Mouse (Mus musculus) forebrain, embryonic 12.5 days (tissue): Measurements from ENCODE around the gene Lmna. TPM values are rescaled to one million over a fixed set of nuclear protein-coding genes. Genes with fewer than 3 reads are reported as not detected.
A peak's percentile ranks its signal among the peaks of the same experiment; 100 is the strongest.

Experiments used
- ATAC-seq: fragments of 200-750 bp; cut with Nextera tagmentation; 2 replicates; pipeline ENCODE4 v1.8.0; 2017; ENCODE audit warnings: moderate TSS enrichment; ENCODE audit not compliant: low FRiP score
- H3K27ac ChIP-seq: fragments of 300-500 bp; sonication (generic); 2 replicates; pipeline ENCODE4 v1.5.1; 2016; ENCODE audit warnings: mild to moderate bottlenecking
- H3K27me3 ChIP-seq: fragments of 300-500 bp; sonication (generic); 2 replicates; pipeline ENCODE4 v1.6.1; 2016; ENCODE audit warnings: mild to moderate bottlenecking
- H3K36me3 ChIP-seq: fragments of 300-500 bp; sonication (generic); replicated peaks from 2 replicates; pipeline ENCODE4 v1.6.1; 2016; ENCODE audit warnings: mild to moderate bottlenecking
- H3K4me1 ChIP-seq: fragments of 300-500 bp; sonication (generic); 2 replicates; pipeline ENCODE4 v1.6.1; 2016
- H3K4me2 ChIP-seq: fragments of 300-500 bp; sonication (generic); 2 replicates; pipeline ENCODE4 v1.6.1; 2016; ENCODE audit warnings: mild to moderate bottlenecking, moderate library complexity
- H3K4me3 ChIP-seq: fragments of 300-500 bp; sonication (generic); replicated peaks from 2 replicates; pipeline ENCODE4 v1.5.1; 2016; ENCODE audit warnings: mild to moderate bottlenecking
- H3K9ac ChIP-seq: fragments of 300-500 bp; sonication (generic); 2 replicates; pipeline ENCODE4 v1.6.1; 2016; ENCODE audit warnings: mild to moderate bottlenecking
- H3K9me3 ChIP-seq: fragments of 300-500 bp; sonication (generic); 2 replicates; pipeline ENCODE4 v1.6.1; 2016
- WGBS: fragments of 180-500 bp; shearing (Covaris S2); methylation state at CpG from one replicate; pipeline ENCODE4 v1.1.7; 2016; 5-methylcytosine and 5-hydroxymethylcytosine counted together
- polyA plus RNA-seq: library from polyadenylated mRNA; unstranded; fragments of >200 nt; fragmentation: Nextera tagmentation; extraction: Ambion mirVana; gene quantifications from 2 replicates; pipeline ENCODE4 v1.2.1, GENCODE M21; 2016

Lmna gene
- polyA plus RNA-seq, 1 experiment from 2014 or later: 25.8 TPM

- no peaks in the 10 kb centered on the region for H3K9me3 ChIP-seq
- peaks cover 29% of the 10 kb centered on the region for H3K4me1 ChIP-seq
- H3K27ac ChIP-seq: no peak overlapping the region
- H3K36me3 ChIP-seq: 0 out of 2 replicates have a peak, but pooled peaks cover 6% of the 10 kb centered on the region
- ATAC-seq: no peak
- H3K27me3 ChIP-seq: peaks cover 12% of the 10 kb centered on the region; the same call in 1 of the 2 replicates
- H3K4me2 ChIP-seq: no peak overlapping the region
- H3K9ac ChIP-seq: no peak overlapping the region
- no peak overlapping the region for H3K4me3 ChIP-seq
- 62% methylated on average over 9 of the region's 9 CpGs for WGBS
Measured at GRCm38 (mm10) chr3:88454762-88455587, 54.8 kb downstream of the Lmna start.

DNA sequence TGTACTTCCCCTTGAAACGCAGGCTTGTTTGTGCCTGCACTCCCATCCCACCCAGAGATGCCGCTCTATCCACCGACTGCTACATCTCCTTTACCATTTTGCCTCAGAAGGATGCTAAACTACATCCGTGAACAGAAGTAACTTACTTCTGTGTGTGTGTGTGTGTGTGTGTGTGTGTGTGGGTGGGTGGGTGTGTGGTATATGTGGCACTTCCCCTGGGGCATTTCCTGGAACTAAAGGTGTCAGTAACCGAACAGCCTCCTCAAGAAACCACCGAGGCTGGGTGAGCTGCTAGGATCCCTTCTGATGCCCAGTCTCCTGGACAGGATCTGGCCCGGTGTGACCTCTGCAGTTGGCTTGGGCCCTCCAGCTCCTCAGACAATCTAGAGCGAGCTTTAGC lies 55.8 kb downstream of the Lmna start:
- Histone ChIP-seq H3K4me1 (peaks cover 36% of the 10 kb centered on the region), H3K27me3 (peaks cover 10% of the 10 kb centered on the region; the same call in 1 of the 2 replicates), H3K4me2 (no peak overlapping the region), H3K4me3 (no peak overlapping the region), H3K36me3 (0 out of 2 replicates have a peak, but pooled peaks cover 6% of the 10 kb centered on the region), H3K27ac (no peak overlapping the region), H3K9me3 (no peaks in the 10 kb centered on the region), H3K9ac (no peak overlapping the region)
- WGBS: 83% methylated on average over 8 of the region's 8 CpGs
- ATAC-seq: no peak

DNA sequence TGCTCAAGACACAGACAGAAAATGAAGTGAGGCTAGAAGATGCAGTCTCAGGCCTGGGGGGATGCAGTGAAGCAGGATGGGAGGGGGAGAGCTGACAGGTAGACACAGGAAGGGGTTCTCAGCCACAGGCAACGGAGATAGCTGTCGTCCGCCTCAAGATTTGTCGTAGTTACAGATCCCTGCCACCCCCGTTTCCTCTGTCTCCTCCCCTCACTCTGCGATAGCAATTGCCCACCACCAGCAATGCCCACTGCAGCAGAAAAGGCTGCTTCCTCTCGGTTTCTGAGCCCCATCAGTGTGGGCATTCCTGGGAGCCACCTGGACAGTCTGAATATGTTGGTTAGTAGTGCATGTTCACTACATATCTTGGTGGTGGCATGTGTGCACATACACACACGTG lies 56.4 kb downstream of the Lmna start:
- Histone ChIP-seq H3K4me3 (no peak overlapping the region), H3K4me2 (no peak overlapping the region), H3K9ac (no peak overlapping the region), H3K9me3 (no peaks in the 10 kb centered on the region), H3K27ac (no peak overlapping the region), H3K27me3 (peaks cover 10% of the 10 kb centered on the region; the same call in 1 of the 2 replicates), H3K36me3 (peaks cover 6% of the 10 kb centered on the region; the same call in 1 of the 2 replicates), H3K4me1 (peaks cover 33% of the 10 kb centered on the region)
- 69% methylated on average over 8 of the region's 8 CpGs for WGBS
- no peak for ATAC-seq

GRCm38 (mm10) chr3:88452716-88453115 lies 57.0 kb downstream of the Lmna start:
- no peak overlapping the region for H3K27ac ChIP-seq
- H3K36me3 ChIP-seq: peaks cover 13% of the 10 kb centered on the region
- no peak overlapping the region for H3K9ac ChIP-seq
- no peak for ATAC-seq
- no peak overlapping the region for H3K4me2 ChIP-seq
- WGBS: 79% methylated on average over 6 of the region's 6 CpGs
- H3K4me1 ChIP-seq: peaks cover 28% of the 10 kb centered on the region
- peaks cover 10% of the 10 kb centered on the region; the same call in 1 of the 2 replicates for H3K27me3 ChIP-seq
- H3K4me3 ChIP-seq: no peak overlapping the region
- H3K9me3 ChIP-seq: no peaks in the 10 kb centered on the region

GRCm38 (mm10) chr3:88452246-88452645 lies 57.5 kb downstream of the Lmna start:
- ATAC-seq: no peak
- 82% methylated on average over 5 of the region's 5 CpGs for WGBS
- Histone ChIP-seq H3K4me3 (no peak overlapping the region), H3K4me2 (no peak overlapping the region), H3K9ac (no peak overlapping the region), H3K27me3 (peaks cover 10% of the 10 kb centered on the region; the same call in 1 of the 2 replicates), H3K27ac (no peak overlapping the region), H3K36me3 (peaks cover 14% of the 10 kb centered on the region), H3K9me3 (no peaks in the 10 kb centered on the region), H3K4me1 (peaks cover 24% of the 10 kb centered on the region)

GRCm38 (mm10) chr3:88450379-88451131 lies 59.2 kb downstream of the Lmna start:
- Histone ChIP-seq H3K27me3 (peaks cover 9% of the 10 kb centered on the region; the same call in 1 of the 2 replicates), H3K27ac (no peak overlapping the region), H3K9ac (no peak overlapping the region), H3K9me3 (no peaks in the 10 kb centered on the region), H3K4me3 (no peak overlapping the region), H3K4me2 (no peak overlapping the region), H3K4me1 (peaks cover 18% of the 10 kb centered on the region), H3K36me3 (peaks cover 14% of the 10 kb centered on the region)
- WGBS: 78% methylated on average over 12 of the region's 12 CpGs
- no peak for ATAC-seq

- H3K36me3 ChIP-seq: peaks cover 14% of the 10 kb centered on the region
- ATAC-seq: peak; percentile 69
Measured at GRCm38 (mm10) chr3:88449395-88450023, 60.2 kb downstream of the Lmna start.

DNA sequence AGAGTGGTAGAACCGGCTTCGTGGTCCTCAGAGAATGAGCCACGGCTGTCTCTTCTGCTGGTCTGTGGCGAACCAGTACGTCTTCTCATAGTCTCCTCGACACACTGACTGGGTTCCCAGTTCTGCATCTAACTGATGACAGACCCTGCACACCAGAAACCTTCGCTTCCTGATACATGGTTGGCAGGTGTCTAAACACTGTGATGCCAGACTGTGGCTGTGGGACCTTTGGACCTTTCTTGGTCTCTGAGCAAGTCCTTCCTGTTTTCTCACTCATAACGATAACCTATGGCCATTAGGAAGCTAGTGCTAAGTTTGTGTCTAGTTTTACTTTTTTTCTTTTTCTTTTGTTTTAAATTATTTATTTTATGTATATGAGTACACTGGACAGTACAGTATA lies 61.3 kb downstream of the Lmna start:
- Histone ChIP-seq H3K27me3 (0 out of 2 replicates have a peak, but pooled peaks cover 3% of the 10 kb centered on the region), H3K27ac (no peak overlapping the region), H3K4me1 (peaks cover 21% of the 10 kb centered on the region), H3K4me2 (no peak overlapping the region), H3K36me3 (peaks cover 14% of the 10 kb centered on the region), H3K9me3 (no peaks in the 10 kb centered on the region), H3K4me3 (no peak overlapping the region), H3K9ac (no peak overlapping the region)
- no peak for ATAC-seq
- WGBS: 95% methylated on average over 8 of the region's 8 CpGs

More at GRCm38 (mm10) chr3:88449395-88450023, 60.2 kb downstream of the Lmna start:
- Histone ChIP-seq H3K4me3 (peak overlapping the region; percentile 26), H3K4me2 (peak overlapping the region; percentile 48), H3K9me3 (no peaks in the 10 kb centered on the region), H3K4me1 (peaks cover 21% of the 10 kb centered on the region), H3K27me3 (0 out of 2 replicates have a peak, but pooled peaks cover 3% of the 10 kb centered on the region), H3K9ac (peak overlapping the region; percentile 49), H3K27ac (peak overlapping the region; percentile 65)
- 5% methylated on average over 21 of the region's 21 CpGs for WGBS

DNA sequence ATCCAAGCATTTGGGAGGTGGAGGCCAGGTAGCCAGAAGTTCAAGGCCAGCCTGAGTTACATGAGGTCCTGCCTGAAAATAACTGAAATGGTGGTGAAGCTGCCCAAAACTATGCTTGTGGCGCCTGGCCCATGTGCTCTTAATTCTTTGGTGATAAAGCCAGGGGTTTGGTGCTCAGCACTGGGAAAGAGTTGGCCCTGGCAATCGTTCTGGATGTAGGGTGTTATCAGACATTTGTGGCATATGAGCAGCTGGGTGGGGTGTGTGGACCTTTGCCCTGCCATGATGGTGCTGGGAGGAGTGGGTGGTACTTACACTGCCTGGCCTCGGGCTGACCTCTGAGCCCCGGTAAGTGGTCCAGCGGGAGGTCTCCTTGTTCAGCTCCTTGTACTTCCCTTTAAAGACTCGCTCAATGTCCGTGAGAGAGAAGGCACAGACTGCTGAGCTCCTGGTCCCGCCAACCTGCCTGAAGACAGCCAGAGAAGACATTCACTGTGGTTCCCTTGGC lies 62.0 kb downstream of the Lmna start:
- H3K4me2 ChIP-seq: no peak overlapping the region
- peaks cover 18% of the 10 kb centered on the region for H3K4me1 ChIP-seq
- H3K36me3 ChIP-seq: peaks cover 13% of the 10 kb centered on the region
- no peak overlapping the region for H3K4me3 ChIP-seq
- no peak overlapping the region for H3K27ac ChIP-seq
- WGBS: 69% methylated on average over 8 of the region's 8 CpGs
- no peaks in the 10 kb centered on the region for H3K9me3 ChIP-seq
- no peak for ATAC-seq
- H3K9ac ChIP-seq: no peak overlapping the region
- 0 out of 2 replicates have a peak, but pooled peaks cover 3% of the 10 kb centered on the region for H3K27me3 ChIP-seq

GRCm38 (mm10) chr3:88446471-88447123 lies 63.2 kb downstream of the Lmna start:
- 82% methylated on average over 8 of the region's 8 CpGs for WGBS
- Histone ChIP-seq H3K4me1 (peaks cover 18% of the 10 kb centered on the region), H3K9ac (no peak overlapping the region), H3K4me2 (no peak overlapping the region), H3K9me3 (no peaks in the 10 kb centered on the region), H3K4me3 (no peak overlapping the region), H3K36me3 (peaks cover 13% of the 10 kb centered on the region), H3K27ac (no peak overlapping the region), H3K27me3 (0 out of 2 replicates have a peak, but pooled peaks cover 3% of the 10 kb centered on the region)
- no peak for ATAC-seq

DNA sequence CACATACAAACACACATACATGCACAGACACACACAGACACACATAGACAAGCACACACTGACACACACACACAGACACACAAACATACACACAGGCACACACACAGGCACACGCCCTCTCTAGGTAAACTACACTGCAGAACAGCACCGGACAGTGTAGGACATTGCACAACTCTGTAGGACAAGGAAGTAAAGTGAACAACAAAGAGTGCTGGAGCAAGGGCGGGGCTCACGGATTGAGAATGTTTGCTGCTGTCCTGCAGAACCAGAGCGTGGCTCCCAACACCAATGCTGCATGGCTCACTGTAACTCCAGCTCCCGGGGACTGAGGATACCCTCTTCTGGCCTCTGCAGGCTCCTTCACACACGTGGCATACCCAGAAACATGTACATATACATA lies 66.9 kb downstream of the Lmna start:
- 79% methylated on average over 7 of the region's 7 CpGs for WGBS
- H3K4me1 ChIP-seq: peaks cover 15% of the 10 kb centered on the region
- ATAC-seq: no peak
- no peaks in the 10 kb centered on the region for H3K9me3 ChIP-seq
- no peak overlapping the region for H3K27ac ChIP-seq
- no peak overlapping the region for H3K4me3 ChIP-seq
- no peak overlapping the region for H3K4me2 ChIP-seq
- peaks cover 8% of the 10 kb centered on the region; the same call in 1 of the 2 replicates for H3K36me3 ChIP-seq
- 0 out of 2 replicates have a peak, but pooled peaks cover 4% of the 10 kb centered on the region for H3K27me3 ChIP-seq
- no peak overlapping the region for H3K9ac ChIP-seq
